Mouse (Mus musculus) CH12.LX (cell line): ENCODE results near the gene Vmn1r43.

Experiments
- E2F4 ChIP-seq: IDR thresholded peaks from 2 replicates; pipeline ENCODE4 v1.6.1; 2011; ENCODE audit warnings: low read depth, low read length, improper control_type of control experiment; ENCODE audit not compliant: insufficient replicate concordance
- EP300 ChIP-seq: IDR thresholded peaks from 2 replicates; pipeline ENCODE4 v1.6.1; 2011; ENCODE audit warnings: low read length, improper control_type of control experiment

GRCm38 (mm10) chr6:89863792-89864191, 12.4 kb downstream of the Vmn1r43 start:
- TF ChIP-seq EP300: no peak
- no peak for TF ChIP-seq E2F4
